Mouse (Mus musculus): Measurements from ENCODE around the gene Ermap.

GRCm38 (mm10) chr4:119195582-119196320 is 5.9 kb upstream of the Ermap start:
- TF ChIP-seq CTCF (conservative IDR thresholded peaks at IDR 0.05; ENCODE audit: insufficient read depth, insufficient read length, low read depth, low read length) (no peak), POLR2A (IDR thresholded peaks at IDR 0.05; ENCODE audit: low read depth, low read length) (no peak)

Data from kidney, adult 2 months (tissue).